Mouse (Mus musculus): ENCODE measurements around the gene Lars2. TPM values are rescaled to one million over a fixed set of nuclear protein-coding genes. Genes with fewer than 3 reads are reported as not detected.

Lars2 gene
- polyA plus RNA-seq, 1 experiment from 2014 or later = 894 TPM

DNA sequence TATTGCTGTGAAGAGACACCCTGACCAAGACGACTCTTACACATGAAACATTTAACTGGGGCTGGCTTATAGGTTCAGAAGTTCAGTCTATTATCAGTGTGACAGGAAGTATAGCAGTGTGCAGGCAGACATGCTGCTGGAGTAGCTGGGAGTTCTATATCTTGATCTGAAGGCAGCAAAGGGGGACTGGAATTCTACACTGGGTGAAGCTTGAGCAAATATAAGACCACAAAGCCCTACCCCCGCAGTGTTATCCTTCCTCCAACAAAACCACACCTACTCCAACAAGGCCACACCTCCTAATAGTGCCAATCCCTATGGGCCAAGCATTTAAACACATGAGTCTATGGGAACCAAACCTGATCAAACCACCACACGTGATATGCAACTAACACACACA lies 85.0 kb downstream of the Lars2 start:
- peaks cover 19% of the 10 kb centered on the region; the same call in 1 of the 2 replicates for H3K36me3 ChIP-seq
- no peak overlapping the region for H3K27ac ChIP-seq (replicated peaks)
- no peaks in the 10 kb centered on the region for H3K9me3 ChIP-seq (replicated peaks)
- no peak for ATAC-seq (ENCODE audit: insufficient number of reproducible peaks, low FRiP score, low TSS enrichment, low read depth)
- H3K4me1 ChIP-seq = no peaks in the 10 kb centered on the region
- H3K27me3 ChIP-seq = no peaks in the 10 kb centered on the region
- no peak overlapping the region for H3K4me3 ChIP-seq (replicated peaks)
- H3K9ac ChIP-seq = no peak overlapping the region
- WGBS = 78% methylated on average over 3 of the region's 3 CpGs
- H3K4me2 ChIP-seq (replicated peaks) = no peak overlapping the region

DNA sequence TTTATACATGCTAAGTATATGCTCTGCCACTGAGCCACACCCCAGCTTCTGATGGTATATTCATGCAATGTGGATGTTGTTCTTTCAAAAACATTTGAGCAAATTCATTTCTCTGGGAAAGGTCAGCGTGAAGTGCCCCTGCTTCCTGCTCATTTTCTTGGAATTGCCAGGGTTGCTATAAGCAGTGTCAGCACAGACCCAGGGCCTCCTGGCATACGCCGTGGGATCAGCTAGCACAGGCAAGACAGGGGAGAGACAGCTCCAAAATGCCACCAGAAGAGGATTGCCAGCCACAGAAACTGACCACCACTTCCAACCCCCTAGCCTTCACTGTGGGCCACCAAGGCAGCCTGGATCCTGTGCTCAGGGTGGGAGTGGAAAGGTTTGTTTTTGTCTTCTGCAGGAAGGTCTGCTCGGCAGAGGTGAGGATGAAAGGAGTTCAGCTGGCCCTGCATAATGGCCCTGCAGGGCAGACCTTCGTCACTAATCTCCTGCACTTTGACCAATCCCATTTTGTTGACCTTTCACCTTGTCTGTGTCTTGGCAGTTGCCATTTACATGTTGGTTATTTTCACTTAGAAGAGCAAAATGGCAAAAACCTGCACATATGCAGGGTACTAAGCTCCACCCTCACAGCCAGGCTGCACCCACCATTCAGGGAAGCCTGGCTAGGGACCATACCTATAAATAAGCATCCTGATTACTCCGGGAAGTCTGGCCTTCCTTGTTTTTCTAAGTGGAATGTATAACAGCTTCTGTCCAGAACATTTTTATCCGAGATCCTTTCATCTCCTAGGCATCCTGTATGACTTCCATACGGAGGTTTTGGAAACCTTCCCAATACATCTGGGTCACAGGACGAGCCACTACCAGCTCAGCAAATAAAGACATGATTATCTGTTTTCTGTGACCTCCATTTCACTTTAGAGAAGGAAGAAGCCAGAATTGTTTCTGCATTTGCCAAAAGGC lies 90.2 kb downstream of the Lars2 start:
- Histone ChIP-seq H3K9me3 (replicated peaks) (peaks cover 3% of the 10 kb centered on the region; the same call in 1 of the 2 replicates), H3K4me1 (no peaks in the 10 kb centered on the region), H3K4me3 (replicated peaks) (no peak overlapping the region), H3K4me2 (replicated peaks) (no peak overlapping the region), H3K9ac (no peak overlapping the region), H3K27me3 (no peaks in the 10 kb centered on the region), H3K36me3 (peaks cover 19% of the 10 kb centered on the region; the same call in 1 of the 2 replicates), H3K27ac (replicated peaks) (0 out of 2 replicates have a peak overlapping the region, but pooled peaks have one; percentile 63)
- WGBS = 49% methylated on average over 9 of the region's 9 CpGs
- no peak for ATAC-seq (ENCODE audit: insufficient number of reproducible peaks, low FRiP score, low TSS enrichment, low read depth)

DNA sequence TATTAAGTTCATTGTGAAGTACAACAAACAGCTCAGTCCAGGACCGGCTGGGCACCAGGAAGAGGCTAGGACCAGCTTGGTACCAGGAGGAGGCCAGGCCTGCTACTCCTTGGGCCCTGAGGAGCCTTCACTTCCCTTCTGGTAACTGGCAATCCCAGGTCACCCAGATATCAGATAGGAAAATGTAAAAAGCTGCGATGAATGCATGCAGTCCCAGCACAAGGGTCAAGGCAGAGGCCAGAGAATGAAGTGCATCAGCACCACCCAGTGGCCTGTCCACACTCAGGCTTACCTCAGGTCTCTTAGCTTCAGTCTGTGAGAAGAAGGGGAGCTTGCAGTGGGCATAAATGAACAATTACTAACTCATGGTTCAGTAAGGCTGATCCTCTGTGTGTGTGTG lies 90.9 kb downstream of the Lars2 start:
- WGBS = 58% methylated on average over 2 of the region's 2 CpGs
- Histone ChIP-seq H3K36me3 (peaks cover 19% of the 10 kb centered on the region; the same call in 1 of the 2 replicates), H3K9me3 (replicated peaks) (peaks cover 4% of the 10 kb centered on the region; the same call in 1 of the 2 replicates), H3K4me3 (replicated peaks) (no peak overlapping the region), H3K27ac (replicated peaks) (0 out of 2 replicates have a peak overlapping the region, but pooled peaks have one; percentile 29), H3K9ac (no peak overlapping the region), H3K4me2 (replicated peaks) (no peak overlapping the region), H3K27me3 (no peaks in the 10 kb centered on the region), H3K4me1 (no peaks in the 10 kb centered on the region)
- no peak for ATAC-seq (ENCODE audit: insufficient number of reproducible peaks, low FRiP score, low TSS enrichment, low read depth)

DNA sequence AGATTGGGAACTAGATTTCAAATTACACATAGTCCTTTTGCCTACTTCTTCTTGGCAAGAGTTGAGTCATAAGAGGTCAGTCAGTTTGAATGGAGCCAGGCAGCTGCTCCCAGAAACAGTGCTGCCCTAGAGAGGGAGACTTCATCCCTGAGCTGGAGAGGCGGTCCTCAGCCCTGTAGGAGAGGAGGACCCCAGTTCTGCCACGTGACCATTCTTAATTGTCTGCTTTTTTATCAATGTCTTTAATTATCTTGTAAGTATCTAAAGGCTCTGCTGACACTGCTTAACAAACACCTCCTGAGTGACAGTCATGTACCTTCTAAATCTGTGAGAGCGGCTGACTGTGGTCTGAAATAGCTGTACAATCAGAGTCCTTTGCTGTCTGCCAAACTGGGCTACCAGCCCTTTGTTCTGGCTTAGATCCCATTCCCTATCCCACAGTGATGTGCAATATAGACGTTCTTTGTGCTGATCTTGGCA lies 100.5 kb downstream of the Lars2 start:
- Histone ChIP-seq H3K4me2 (replicated peaks) (no peak overlapping the region), H3K36me3 (no peaks in the 10 kb centered on the region), H3K27me3 (no peaks in the 10 kb centered on the region), H3K4me3 (replicated peaks) (no peak overlapping the region), H3K4me1 (no peaks in the 10 kb centered on the region), H3K27ac (replicated peaks) (no peak overlapping the region), H3K9me3 (replicated peaks) (no peaks in the 10 kb centered on the region), H3K9ac (no peak overlapping the region)
- no peak for ATAC-seq (ENCODE audit: insufficient number of reproducible peaks, low FRiP score, low TSS enrichment, low read depth)
- WGBS = 70% methylated on average over 4 of the region's 4 CpGs

DNA sequence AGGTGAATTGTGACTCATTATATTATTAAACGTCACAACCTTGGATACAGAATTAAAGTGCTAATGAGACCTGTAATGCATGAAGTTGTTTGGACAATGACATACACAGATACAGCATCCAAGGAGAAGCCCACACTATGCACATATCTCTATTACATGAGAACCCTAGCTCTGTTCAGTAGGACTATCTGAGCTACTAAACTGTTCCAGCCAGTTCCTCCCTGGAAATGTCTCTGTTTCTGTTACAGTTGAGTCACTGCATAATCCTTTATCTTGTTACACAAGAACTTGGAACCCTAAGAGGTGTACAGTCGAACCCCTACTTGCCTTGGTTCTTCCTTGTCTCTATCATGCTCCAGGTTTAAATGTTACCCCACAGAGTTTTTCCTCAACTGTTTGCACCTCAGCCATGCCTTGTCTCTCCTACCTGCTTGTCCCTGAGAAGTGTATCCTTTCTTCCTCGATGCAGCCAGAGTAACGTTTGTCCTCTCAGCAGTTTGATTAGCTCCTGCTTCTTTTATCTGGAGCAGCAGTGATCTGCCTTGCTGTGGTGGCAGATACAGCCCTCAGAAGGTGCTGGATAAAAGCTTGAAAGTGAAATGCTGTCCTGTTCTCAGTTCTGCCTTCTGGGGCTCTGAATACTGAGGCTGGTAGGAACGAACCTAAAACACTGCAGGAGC lies 101.8 kb downstream of the Lars2 start:
- H3K4me3 ChIP-seq (replicated peaks) = no peak overlapping the region
- no peaks in the 10 kb centered on the region for H3K27me3 ChIP-seq
- H3K9me3 ChIP-seq (replicated peaks) = no peaks in the 10 kb centered on the region
- ATAC-seq (ENCODE audit: insufficient number of reproducible peaks, low FRiP score, low TSS enrichment, low read depth) = no peak
- no peak overlapping the region for H3K4me2 ChIP-seq (replicated peaks)
- no peak overlapping the region for H3K27ac ChIP-seq (replicated peaks)
- H3K36me3 ChIP-seq = no peaks in the 10 kb centered on the region
- no peak overlapping the region for H3K9ac ChIP-seq
- WGBS = 63% methylated on average over 5 of the region's 5 CpGs
- H3K4me1 ChIP-seq = no peaks in the 10 kb centered on the region

DNA sequence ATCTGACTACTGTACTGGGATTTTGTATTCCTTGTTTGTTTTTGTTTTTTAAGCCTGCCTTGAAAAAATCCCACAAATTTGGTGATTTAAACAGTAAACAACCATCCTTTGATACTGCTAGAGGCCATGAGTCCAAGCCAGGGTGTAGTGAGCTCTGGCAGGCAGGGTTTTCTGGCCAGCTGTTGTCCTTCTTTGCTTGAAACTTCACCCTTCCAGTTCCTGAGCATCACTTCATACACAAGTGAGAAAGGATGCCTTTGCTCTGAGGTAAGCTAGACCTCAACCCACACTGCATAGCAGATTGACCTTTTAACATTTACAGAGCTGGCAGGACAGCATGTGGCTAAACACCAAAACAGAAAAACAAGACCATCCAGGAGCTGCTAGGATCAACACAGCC lies 102.4 kb downstream of the Lars2 start:
- no peak overlapping the region for H3K4me3 ChIP-seq (replicated peaks)
- H3K27ac ChIP-seq (replicated peaks) = no peak overlapping the region
- H3K4me1 ChIP-seq = no peaks in the 10 kb centered on the region
- no peaks in the 10 kb centered on the region for H3K36me3 ChIP-seq
- H3K9ac ChIP-seq = no peak overlapping the region
- no peaks in the 10 kb centered on the region for H3K27me3 ChIP-seq
- H3K9me3 ChIP-seq (replicated peaks) = no peaks in the 10 kb centered on the region
- no peak overlapping the region for H3K4me2 ChIP-seq (replicated peaks)
- no peak for ATAC-seq (ENCODE audit: insufficient number of reproducible peaks, low FRiP score, low TSS enrichment, low read depth)

DNA sequence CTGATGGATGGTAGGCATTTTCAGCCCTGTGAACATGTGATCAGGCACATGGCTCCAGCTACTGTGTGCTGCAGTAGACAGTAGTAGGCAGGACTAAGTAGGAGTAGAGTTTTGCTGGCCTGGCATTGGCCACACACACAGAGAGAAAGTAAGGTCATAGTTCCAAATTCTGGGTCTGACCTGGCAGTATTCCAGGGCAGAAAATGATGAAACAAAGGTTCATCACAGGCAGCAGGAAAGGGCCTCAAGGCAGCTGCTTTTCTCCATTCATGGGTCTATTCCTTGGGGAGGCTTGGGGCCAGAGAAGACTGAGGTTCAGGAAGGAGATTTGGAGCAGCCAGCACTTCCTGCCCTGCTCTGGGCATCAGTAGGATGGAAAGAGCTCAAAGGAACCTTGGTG lies 106.7 kb downstream of the Lars2 start:
- Histone ChIP-seq H3K9ac (no peak overlapping the region), H3K27ac (replicated peaks) (0 out of 2 replicates have a peak overlapping the region, but pooled peaks have one; percentile 7), H3K9me3 (replicated peaks) (no peaks in the 10 kb centered on the region), H3K4me3 (replicated peaks) (no peak overlapping the region), H3K4me1 (peaks cover 5% of the 10 kb centered on the region; the same call in 1 of the 2 replicates), H3K4me2 (replicated peaks) (no peak overlapping the region), H3K36me3 (no peaks in the 10 kb centered on the region), H3K27me3 (no peaks in the 10 kb centered on the region)
- ATAC-seq (ENCODE audit: insufficient number of reproducible peaks, low FRiP score, low TSS enrichment, low read depth) = peak; percentile 62; the same call in 1 of the 2 replicates

DNA sequence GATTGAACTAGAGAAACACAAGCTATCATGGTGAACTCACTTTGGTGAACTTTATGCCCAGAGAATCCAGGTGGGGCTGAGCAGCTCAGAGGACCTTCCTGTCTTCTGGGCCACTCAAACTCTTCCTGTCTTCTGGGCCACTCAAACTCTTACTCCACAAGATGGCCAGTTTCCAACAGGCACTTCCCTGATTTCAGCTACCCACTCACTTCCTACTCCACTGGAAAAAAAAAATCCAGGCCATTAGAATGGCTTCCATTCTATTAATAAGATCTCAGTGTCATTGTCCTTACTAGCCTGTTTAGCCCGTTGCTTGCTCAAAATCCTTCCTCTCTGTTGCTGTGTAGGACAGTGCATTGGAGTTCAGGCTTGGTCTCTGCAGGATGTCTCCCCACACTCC lies 108.8 kb downstream of the Lars2 start:
- H3K27me3 ChIP-seq = no peaks in the 10 kb centered on the region
- H3K9ac ChIP-seq = no peak overlapping the region
- H3K4me3 ChIP-seq (replicated peaks) = no peak overlapping the region
- 77% methylated on average over 1 of the region's 1 CpGs for WGBS
- H3K36me3 ChIP-seq = no peaks in the 10 kb centered on the region
- no peak overlapping the region for H3K4me2 ChIP-seq (replicated peaks)
- H3K27ac ChIP-seq (replicated peaks) = no peak overlapping the region
- ATAC-seq (ENCODE audit: insufficient number of reproducible peaks, low FRiP score, low TSS enrichment, low read depth) = no peak
- H3K9me3 ChIP-seq (replicated peaks) = no peaks in the 10 kb centered on the region
- H3K4me1 ChIP-seq = peaks cover 20% of the 10 kb centered on the region

DNA sequence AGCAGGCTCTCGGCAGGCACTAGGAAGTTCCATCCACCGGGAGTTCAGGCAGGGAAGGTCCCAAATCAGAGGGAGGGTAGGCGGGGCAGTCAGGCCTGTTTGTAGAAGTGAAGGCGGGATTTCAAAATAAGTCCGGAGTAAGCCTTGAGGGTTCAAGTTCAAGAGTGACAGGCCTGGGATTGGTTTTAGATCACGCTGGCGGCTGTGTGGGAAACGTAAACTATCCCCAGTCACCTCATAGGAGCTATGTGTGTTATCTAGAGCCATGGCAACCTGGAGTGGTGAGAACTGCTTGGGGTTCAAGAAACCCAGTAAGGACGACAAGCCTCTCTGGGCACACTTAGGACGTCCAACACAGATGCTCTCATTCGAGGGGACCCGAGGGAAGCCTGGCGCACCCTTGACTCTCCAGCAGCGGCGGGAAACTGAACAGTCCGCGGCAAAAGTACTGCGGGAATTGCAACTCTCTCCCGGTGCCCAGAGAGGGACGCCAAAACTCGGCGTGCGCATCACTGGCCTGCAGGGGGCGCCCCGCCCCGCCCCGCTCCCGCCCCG lies 111.4 kb downstream of the Lars2 start:
- peak; percentile 49 for ATAC-seq (ENCODE audit: insufficient number of reproducible peaks, low FRiP score, low TSS enrichment, low read depth)
- Histone ChIP-seq H3K4me1 (peaks cover 44% of the 10 kb centered on the region), H3K36me3 (peaks cover 4% of the 10 kb centered on the region; the same call in 1 of the 2 replicates), H3K4me3 (replicated peaks) (peak overlapping the region; percentile 62), H3K9me3 (replicated peaks) (no peaks in the 10 kb centered on the region), H3K27me3 (no peaks in the 10 kb centered on the region), H3K4me2 (replicated peaks) (peak overlapping the region; percentile 72), H3K9ac (peak overlapping the region; percentile 13; the same call in 1 of the 2 replicates), H3K27ac (replicated peaks) (peak overlapping the region; percentile 44; the same call in 1 of the 2 replicates)
- under 1% methylated on average over 23 of the region's 29 CpGs for WGBS

DNA sequence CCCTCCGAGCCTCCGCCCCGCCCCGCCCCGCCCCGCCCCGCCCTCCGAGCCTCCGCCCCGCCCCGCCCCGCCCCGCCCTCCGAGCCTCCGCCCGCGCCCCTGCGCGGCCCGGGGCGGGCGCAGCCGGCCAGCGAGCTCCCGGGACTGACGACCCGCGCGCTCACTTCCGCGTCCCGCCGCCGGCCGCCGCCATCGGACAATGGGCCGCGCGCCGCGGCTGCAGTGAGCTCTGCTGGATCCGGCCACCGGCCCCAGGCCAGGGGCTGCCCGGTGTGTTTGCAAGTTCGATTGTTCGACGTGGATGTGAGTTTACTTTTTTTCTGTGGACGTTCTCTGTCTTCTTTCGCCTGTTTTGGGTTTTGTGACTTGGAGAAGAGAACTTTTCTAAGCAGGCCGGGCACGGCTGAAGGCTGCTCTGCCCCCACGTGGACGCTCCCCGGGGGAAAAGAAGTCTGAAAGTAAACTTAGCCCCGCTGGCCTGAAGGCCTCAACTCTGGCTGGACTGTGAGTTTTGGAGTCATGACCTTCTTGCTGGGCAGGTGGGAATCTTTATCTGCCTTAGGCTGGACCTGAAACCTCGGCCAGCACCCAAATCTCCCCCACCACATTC lies 112.0 kb downstream of the Lars2 start, which contains the start of gene Limd1:
Gene Limd1 (plus strand): TSS at position 121 of the 610 bp plus-strand sequence.
- Histone ChIP-seq H3K4me1 (peaks cover 49% of the 10 kb centered on the region), H3K36me3 (peaks cover 4% of the 10 kb centered on the region), H3K4me3 (replicated peaks) (peak within 1 kb of the TSS; percentile 62), H3K9me3 (replicated peaks) (no peaks in the 10 kb centered on the region), H3K4me2 (replicated peaks) (peak within 1 kb of the TSS; percentile 89), H3K27me3 (no peaks in the 10 kb centered on the region), H3K27ac (replicated peaks) (peak within 1 kb of the TSS; percentile 84), H3K9ac (peak within 1 kb of the TSS; percentile 70)
- WGBS = under 1% methylated on average over 39 of the region's 57 CpGs
- peak; percentile 87 for ATAC-seq (ENCODE audit: insufficient number of reproducible peaks, low FRiP score, low TSS enrichment, low read depth)
